Mouse (Mus musculus): Measurements from ENCODE around the gene Arhgef10l.

- TF ChIP-seq GATA1 (IDR thresholded peaks at IDR 0.05; ENCODE audit: low read length) (no peak), TAL1 (IDR thresholded peaks at IDR 0.05; ENCODE audit: low read length) (no peak)
These were observed 161.5 kb downstream of the Arhgef10l start for GRCm38 (mm10) chr4:140504067-140504913.

Data from erythroblast, embryonic 14.5 days (primary cell).